Mouse (Mus musculus) 416B (cell line): ENCODE measurements around the gene Mrpl27.
"Not testable (repeated sequence)": the region's sequence is repeated elsewhere in the genome, so short reads cannot be mapped to it uniquely, and the experiment has no call there.

Experiments
- DNase-seq: peaks from one replicate; pipeline ENCODE4 v3.0.0; 2011; ENCODE audit warnings: low read depth

Gene Mrpl27

DNA sequence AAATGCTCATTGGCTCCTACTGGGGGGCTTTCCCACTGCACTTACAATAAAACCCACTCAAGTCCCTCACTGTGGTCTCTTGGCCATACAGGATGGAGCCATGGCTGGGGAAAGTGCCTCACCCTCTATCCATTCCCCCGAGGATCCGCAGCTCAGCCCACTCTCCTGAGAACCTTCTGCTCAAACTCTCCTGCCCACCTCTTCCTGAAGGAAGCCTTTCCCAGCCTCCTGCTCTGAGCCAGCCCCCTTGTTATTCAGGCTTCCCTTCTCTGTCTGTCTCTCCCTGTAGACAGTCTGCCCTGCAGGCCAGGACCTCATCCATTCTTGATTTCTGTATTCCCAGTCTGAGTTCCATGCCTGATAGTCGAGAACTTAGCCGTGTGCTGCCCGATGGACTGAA, 21.4 kb downstream of the Mrpl27 start:
- no peak for DNase-seq

DNA sequence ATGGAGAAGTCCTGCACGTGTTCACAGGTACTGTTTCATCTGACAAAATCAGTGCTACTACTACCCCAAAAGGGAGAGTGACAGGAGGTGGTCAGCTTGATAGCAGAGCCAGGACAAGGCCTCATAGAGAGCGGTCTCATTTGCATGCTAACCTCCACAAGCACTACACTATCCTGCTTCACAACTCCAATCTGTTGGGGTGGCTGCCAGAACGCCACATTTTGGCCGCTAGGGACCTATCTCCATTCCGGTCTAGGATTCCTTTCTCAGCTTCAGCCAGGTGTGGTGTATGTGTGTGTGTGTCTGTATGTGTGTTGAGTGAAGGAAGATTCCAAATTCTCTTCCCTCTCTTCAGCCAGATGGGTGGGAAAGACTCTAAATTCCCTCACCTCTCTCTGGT, 21.9 kb downstream of the Mrpl27 start:
- DNase-seq, result no peak

DNA sequence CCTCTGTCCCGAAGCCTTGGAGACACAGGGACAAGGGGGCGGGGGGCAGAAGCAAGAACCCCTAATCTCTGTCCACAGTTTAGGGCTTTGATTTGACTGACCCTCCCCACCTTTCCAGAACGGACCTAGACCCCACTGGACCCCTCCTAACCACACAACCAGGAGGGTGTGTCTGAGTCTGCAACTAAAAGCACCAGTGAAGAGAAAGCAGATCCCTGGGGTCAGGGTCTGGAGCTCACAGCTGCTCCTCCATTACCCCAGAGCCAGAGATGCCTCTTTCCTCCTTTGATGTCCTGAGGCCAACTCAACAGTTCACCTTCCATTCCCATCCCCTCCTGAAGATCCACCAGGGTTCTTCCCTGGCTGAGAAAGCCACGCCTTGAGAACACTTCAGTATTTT, 22.7 kb downstream of the Mrpl27 start:
- DNase-seq, result no peak

DNA sequence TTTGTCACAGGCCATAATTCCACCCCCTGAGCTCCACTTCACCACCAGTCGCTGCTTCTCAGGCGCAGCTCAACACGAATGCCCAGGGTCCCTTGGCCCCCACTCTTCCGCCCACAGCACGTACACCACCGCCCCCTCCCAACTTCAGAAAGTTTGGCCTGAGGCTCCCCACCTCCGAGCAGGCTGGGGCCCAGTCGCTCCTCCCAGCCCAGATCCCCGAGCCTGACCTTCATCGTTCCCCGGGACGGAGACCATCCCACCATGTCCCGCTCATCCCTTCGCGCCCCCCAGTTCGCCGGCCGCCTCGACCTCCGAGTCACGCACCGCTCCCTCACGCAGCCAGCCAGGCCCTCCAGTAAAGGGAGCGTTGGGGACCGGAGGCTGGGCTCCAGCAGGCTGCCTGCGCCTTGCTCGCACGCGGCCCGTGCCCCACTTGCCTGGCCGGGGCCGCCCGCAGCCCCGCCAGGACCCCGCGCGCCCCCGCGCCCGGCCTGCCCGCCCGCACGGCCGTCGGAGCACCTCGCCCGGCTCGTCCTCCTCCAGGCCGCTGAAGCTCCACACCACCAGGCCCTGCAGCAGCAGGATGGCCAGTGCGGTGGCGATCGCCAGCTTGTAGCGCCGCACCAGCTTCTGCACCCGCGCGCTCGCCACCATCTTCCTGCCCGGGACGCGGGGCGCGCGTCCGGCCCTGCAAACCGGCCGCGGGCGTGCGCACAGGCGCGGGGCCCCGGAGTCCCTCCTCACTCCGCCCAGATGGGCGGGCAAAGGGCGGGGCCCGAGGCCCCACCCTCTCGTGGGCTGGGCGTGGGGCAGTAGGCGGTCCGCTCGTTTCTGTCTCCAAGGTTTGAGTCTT, 23.4 kb downstream of the Mrpl27 start, which contains the start of gene Xylt2:
Gene Xylt2 (minus strand): TSS at position 762 of the 853 bp plus-strand sequence.
- peak; percentile 82 for DNase-seq

DNA sequence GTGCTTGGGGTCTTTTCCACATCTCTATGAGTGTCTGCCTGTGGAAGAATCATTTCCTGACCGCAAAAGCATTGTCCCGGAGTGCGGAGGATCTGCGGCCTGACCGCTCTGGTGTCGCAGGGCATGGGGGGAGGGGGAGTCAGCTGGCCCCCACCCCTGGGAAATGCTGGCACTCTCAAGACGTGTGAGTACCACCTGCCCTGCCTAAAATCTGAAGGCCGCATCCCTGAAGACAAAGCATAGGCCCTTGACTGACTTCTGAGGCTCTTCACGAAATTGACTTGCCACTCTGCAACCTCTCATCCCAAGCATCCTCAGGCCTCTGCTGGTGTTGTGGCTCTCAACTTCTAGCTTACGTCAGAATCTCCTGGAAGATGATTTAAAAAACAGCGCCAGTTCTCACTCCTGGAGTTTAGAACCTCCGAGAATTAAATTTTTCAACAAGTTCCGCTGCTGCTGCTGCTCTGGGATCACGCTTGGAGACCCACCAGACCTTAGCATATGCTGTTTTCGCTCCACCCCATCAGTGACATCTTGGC, 24.1 kb downstream of the Mrpl27 start:
- no peak for DNase-seq

DNA sequence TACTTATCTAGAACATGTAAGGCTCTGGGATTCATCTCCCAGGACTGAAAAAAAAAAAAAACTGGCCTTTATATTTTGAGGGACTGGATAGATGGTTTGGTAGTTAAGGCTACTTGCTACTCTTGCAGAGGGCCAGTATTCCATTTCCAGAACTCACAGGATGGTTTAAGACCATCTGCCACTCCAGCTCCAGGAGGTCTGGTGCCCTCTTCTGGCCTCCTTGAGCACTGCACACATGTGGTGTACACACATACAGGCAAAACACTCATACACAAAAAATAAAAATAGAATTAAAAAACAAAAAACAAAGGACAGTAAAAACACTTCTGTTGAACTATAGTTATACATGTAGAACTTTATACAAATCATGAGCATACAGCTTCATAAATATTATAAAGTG, 27.1 kb downstream of the Mrpl27 start:
- peak; percentile 18 for DNase-seq

DNA sequence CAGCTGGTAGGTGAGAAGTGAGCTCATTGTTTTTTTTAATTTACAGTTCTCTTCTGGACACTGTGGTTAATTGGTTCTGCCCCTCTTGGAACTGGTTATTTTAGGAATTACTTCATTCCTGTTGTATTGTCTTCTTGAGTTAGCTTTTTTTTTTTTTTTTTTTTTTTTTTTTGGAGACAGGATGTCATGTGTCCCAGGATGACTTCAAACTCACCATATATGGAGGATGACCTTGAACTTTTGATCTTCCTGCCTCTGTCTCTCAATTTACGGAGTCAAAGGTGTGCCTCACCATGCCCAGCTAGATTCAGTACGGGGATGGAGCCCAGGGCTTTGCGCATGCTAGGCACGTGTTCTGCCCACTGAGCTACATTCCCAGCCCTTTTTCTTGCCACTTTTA, 28.1 kb downstream of the Mrpl27 start:
- peak; percentile 57 for DNase-seq

DNA sequence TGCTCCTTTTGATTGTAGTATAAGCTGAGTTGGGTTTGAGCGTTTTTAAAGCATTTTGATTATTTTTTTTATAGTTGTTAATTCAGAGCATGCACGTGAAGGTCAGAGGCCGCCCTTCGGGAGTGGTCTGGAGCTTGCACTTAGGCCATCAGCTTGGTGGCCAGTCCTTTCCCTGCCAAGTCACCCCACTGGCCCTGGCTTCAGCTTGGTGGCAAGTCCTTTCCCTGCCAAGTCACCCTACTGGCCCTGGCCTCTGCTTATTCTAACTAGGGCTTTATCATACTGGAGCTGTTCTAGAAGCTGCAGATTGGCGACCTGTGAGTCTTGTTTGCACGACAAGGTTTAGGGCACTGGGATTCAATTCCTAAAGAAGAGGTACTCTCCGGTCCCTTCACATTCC, 28.9 kb downstream of the Mrpl27 start:
- no peak for DNase-seq

DNA sequence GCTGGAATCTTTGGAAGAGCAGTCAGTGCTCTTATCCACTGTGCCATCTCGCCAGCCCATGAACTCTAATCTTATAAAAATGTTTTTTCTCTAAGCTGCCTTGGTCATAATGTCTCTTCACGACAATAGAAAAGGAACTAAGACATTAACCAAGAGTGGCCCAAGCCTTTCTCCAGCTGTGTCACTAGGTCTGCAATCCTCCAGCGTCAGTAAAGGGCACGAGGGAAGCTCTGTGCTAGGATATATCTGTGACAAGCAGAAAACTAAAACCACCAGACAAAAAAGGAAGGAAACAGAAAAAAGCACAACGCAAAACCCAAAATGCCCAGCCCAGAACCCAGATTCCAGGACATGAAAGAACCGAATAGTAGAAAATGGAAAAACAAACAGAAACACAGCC, 33.6 kb downstream of the Mrpl27 start:
- DNase-seq, result peak; percentile 47

DNA sequence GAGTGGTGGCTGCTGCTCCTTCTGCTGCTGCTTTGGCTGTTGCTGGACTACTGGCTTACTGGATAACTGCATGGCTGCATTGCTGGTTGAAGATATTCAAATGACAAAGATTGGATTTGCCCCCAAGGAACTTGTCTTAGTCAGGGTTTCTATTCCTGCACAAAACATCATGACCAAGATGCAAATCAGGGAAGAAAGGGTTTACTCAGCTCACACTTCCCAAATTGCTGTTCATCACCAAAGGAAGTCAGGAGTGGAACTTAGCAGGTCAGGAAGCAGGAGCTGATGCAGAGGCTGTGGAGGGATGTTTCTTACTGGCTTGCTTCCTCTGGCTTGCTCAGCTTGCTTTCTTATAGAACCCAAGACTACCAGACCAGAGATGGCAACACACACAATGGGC, 38.9 kb downstream of the Mrpl27 start:
- not testable (repeated sequence) for DNase-seq

DNA sequence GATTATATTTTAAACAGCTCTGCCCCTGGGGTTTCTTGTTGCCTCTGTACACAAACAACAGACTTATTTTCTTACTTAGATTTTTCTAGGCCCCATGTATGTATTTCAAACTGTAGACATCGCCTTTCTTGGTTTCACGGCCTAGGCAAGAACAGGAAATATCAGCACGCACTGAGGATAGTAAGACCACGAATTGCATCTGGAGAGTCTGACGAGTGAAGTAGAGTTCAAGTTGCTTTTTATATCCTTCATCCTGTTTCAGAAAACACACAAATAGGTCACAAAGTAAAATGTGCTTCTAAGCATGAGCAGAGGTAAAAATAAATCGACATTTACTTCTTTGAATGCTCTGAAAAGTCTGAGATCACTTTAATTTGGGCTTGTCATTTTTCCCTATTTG, 41.9 kb downstream of the Mrpl27 start:
- DNase-seq, result no peak

DNA sequence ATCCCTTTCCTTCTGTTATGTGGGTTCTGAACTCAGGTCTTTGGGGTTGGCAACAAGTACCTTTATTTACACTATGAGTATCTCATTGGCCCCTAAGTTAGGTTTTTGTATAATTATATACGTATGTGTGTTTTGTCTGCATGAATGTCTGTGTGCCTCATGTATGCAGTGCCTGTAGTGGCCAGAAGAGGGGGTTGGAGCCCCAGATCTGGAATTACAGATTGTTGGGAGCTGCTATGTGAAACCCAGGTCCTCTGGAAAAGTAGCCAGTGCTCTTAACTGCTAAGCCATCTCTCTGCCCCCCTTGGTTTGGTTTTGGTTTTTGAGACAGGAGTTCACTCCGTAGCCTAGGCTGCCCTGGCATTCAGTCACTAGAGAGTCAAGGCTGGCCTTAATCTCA, 43.6 kb downstream of the Mrpl27 start:
- DNase-seq, result no peak

DNA sequence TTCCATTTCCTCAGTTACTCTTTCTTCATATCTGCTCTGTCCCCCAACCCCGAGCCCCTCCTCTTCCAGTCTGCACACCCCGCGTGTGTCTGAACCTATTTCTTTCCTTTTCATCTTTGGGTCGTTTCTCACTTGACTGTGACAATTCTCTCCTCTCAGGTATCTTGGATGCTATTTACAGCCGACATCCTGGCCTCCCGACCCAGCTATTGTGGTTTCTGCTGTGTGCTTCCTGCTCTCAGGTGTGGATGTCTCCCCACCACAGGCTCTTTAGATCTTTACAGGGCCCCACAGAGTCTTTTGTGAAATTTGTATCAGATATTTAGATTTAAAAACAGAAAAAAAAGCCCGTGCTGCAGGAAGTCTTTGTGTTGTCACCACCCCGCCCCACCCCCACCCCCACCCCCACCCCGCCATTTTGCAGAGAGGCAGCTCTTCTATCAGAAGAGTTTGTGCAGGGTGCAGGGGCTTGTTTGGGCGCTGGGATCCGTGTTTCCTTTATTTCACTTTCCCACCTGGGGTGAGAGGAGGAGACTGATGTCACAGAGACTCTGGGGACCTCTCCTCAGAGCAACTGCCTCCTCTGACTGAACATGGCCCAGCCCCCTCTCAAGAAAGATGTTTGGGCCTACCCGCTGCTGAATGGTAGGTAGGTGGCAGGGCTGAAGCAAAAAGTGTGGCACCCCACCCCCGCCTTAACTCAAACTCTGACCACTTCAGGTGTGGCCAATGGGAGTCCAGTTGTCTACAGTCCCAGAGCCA, 44.3 kb downstream of the Mrpl27 start:
- DNase-seq, result no peak

DNA sequence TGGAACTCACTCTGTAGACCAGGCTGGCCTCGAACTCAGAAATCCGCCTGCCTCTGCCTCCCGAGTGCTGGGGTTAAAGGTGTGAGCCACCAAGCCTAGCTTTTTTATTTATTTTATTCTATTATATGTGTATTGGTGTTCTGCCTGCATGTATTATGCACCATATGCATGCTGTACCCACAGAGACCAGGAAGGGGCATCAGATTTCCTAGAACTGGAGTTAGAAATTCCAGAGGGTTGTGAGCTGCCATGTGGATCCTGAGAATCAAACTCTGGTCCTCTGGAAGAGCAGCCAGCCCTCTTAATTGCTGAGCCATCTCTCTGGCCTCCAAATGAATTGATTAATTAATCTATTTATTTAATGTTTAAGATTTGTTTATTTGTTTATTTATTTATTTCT, 45.8 kb downstream of the Mrpl27 start:
- DNase-seq, result no peak

DNA sequence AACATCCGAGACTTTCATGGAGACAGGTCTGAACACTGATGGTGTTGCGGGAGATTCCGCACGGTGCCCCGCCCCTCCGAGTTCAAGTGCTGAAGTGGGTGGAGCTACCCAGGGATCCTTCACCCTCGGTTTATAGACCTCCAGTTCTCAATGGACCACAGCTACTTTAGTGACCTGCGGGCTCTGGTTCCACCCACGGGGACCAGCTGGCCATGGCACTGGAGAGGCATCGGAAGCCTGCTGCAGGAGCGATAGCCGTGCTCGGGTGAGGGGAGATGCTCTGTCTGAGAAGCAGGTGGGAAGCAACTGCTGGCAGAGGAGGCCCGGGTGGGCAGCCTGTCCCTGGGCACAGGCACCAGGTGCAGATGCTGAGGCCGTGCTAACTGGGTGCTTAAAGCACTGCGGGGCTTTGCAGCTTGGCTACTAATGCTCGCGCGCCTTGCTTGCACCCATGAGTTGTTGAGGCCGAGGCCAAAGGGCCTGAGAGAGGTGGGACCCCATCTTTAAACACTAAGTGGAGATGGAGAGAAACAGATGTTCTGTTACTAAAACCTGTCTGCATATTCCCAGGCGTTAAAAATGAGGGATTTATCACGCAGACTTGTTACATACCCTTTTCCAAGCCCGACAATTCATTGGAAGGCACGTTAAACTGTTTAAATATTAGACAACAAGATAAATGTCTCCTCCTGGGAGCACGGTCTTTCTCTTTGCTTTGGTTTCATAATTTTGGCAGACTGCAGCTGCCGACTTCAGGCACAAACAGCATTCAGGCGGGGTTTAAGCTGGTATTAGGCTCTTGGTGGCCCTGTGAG, 48.0 kb downstream of the Mrpl27 start:
- no peak for DNase-seq

DNA sequence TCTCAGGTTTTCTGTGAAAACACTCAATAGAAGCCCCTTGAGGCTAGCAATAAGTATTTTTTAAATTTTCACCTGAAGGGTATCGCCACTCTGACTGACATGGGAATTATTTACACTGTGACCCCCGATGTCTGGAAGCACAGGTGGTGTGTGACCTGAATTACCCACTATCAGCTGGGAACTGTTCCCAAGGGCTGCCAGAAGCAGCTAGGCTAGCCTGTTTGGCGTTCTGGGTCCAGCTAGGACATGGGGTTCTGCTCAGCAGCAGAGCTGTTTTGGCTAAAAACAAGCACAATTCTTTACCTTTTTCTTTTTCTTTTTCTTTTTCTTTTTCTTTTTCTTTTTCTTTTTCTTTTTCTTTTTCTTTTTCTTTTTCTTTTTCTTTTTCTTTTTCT, 48.6 kb downstream of the Mrpl27 start:
- no peak for DNase-seq

DNA sequence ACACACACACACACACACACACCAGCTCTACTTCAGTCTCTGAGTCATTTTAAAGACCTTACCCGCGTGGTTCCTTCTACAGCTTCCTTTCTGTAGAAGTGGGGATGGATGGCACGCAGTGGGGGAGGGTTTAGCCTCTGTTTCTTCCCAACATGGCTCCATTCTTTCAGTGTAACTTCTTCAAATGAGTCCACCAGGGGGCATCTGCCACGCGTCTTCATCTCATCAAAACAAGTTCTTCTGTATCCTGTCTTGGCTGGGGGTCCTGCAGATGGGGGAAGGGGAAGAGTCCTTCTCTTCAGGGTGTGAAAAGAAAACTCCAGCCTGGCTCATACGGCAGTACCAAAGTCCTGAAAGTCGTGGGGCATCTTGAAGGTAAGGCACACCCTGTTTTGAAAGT, 50.5 kb downstream of the Mrpl27 start:
- DNase-seq, result peak; percentile 40

DNA sequence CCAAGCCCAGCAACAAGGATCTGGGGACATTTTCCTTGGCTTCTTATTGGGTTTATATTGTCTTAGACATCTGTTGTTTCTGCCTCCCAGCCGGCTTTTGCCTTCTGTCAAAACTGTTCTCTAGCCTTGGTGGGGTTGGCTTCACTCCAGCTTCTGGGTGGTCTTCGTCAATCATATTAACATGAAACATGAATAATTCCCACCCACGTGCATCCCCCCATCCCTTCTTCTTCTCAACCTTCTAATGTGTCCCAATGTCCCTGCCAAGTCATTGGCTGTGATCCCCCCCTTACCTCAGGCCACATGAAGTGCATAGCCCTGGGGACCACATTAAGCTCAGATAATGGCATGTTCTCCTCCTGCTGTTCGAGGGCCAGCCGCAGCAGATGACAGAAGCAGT, 50.9 kb downstream of the Mrpl27 start, which contains the start of gene Gm11541:
Gene Gm11541 (minus strand): TSS at position 28 of the 400 bp plus-strand sequence.
- DNase-seq, result no peak
